Mouse (Mus musculus): ENCODE measurements at regions not wholly inside any gene's neighbourhood (a gene's known extent, or its start where the extent isn't known, plus 50 kb on each side); places are given as distances from the start of the nearest gene placed in this dataset.

GRCm38 (mm10) chr17:64943213-64943612, 107.3 kb upstream of the 4930583I09Rik start:
- TF ChIP-seq CTCF (conservative IDR thresholded peaks at IDR 0.05; ENCODE audit: low read length) = no peak
- no peak for TF ChIP-seq NANOG (IDR thresholded peaks at IDR 0.05; ENCODE audit: borderline replicate concordance, low read length)
- TF ChIP-seq POU5F1 (IDR thresholded peaks at IDR 0.05; ENCODE audit: borderline replicate concordance, low read length) = no peak
